Mouse (Mus musculus) thymus, postnatal 36 days (tissue): ENCODE measurements around the gene Trex2.

ENCODE experiments used
- DNase-seq, 2 experiments: peaks; one replicate each; pipeline ENCODE4 v3.0.0; 2022; ENCODE audit warnings: mixed read lengths in 2 of 2

The Trex2 gene

DNA sequence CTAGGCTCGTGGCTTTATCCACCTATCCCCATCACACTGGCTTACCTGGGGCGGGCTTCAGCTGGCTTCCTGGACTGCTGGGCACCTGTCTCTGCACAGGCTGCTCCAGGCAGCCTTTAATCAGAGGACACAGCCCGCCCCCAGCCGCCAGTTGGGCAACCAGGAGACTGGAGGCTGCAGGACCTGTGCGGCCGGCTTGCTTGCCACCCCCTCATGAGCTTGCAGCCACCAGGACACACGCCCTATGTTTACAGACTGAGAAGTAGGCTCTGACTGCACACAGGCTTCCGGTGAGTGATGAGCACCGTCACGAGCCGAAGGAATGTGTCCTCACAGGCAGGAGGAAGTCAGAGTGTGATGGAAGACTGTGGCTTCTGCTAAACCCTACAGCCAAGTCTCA is at the start of gene Trex2:
Gene Trex2 (minus strand): TSS at position 93 of the 400 bp plus-strand sequence.
- DNase-seq, result no peak

DNA sequence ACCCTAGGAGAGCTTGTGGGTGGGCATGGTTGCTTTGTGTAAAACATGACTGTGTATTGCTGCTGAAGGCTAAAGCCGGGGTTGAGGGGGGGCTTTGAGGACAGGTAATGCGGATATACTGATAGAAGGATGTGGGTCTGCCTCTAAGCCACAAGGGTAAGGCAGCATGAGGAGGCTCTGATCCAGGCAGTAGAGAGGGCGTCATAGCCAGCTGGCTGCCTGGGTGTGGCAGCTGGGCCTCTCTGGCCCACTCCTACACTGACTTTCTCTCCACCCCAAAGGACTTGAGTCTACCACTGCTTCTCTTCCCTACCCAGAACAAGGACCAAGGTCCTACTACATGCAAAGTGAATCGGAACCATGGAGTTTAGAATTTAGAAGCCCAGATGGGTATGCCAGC is 49.7 kb upstream of the Trex2 start:
- no peak for DNase-seq

GRCm38 (mm10) chrX:73484076-73484475 is 48.9 kb upstream of the Trex2 start:
- DNase-seq, result no peak

GRCm38 (mm10) chrX:73483484-73483810 is 48.3 kb upstream of the Trex2 start, which contains the start of gene Bgn:
TSS of gene Bgn (plus strand) at chrX:73483602.
- no peak for DNase-seq

- no peak for DNase-seq
These were observed 47.7 kb upstream of the Trex2 start for GRCm38 (mm10) chrX:73482643-73483483.

DNA sequence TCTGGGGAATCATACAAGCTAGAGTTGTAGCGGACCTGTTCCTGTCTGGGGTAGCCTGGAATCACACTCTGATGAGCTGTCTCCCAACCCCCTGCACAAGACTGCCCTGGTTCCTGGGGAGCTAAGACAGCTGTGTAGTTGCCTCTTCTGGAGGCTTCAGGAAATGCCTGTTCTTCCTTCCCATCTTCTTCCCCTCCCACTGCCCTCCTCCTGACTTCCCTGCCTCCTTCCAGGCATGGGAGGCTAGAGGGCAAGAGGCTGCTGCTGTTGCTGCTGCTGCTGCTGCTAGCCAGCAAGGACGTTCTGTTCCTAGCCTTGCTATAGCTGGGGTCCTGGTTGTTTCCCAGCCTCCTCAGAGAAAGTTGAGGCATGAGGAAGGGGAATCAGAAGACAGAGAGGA is 45.2 kb upstream of the Trex2 start:
- no peak for DNase-seq

GRCm38 (mm10) chrX:73479656-73480055 is 44.5 kb upstream of the Trex2 start:
- DNase-seq, result no peak

GRCm38 (mm10) chrX:73477500-73477899 is 42.4 kb upstream of the Trex2 start:
- DNase-seq, result no peak

GRCm38 (mm10) chrX:73476621-73477020 is 41.5 kb upstream of the Trex2 start:
- no peak for DNase-seq

GRCm38 (mm10) chrX:73475658-73476256 is 40.6 kb upstream of the Trex2 start:
- no peak for DNase-seq

- no peak for DNase-seq
These were observed 39.4 kb upstream of the Trex2 start for GRCm38 (mm10) chrX:73474340-73475165.

- no peak for DNase-seq
These were observed 36.6 kb upstream of the Trex2 start for GRCm38 (mm10) chrX:73471764-73472163.

GRCm38 (mm10) chrX:73468752-73469151 is 33.6 kb upstream of the Trex2 start:
- DNase-seq, result no peak

DNA sequence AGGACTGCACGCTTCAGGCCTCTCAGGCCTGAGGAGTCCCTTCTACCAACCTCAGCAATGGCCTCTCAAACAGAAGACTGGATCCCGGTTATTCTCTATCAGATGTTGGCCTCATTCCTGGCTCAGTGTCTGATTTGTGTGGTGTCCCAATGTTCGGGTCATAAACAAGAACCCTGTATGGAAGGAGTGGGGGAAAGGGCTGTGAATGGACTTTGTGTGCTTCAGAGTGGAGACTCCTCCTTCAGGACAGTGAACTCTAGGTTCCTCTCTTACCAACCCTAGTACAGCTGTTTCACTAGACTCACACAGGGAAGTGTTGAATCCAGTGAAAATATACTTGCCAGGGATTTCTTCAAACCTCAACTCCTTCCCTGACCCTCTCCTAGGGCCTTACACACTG is 33.2 kb upstream of the Trex2 start:
- DNase-seq, result no peak

- DNase-seq, result no peak
These were observed 32.5 kb upstream of the Trex2 start for GRCm38 (mm10) chrX:73467446-73468241.

DNA sequence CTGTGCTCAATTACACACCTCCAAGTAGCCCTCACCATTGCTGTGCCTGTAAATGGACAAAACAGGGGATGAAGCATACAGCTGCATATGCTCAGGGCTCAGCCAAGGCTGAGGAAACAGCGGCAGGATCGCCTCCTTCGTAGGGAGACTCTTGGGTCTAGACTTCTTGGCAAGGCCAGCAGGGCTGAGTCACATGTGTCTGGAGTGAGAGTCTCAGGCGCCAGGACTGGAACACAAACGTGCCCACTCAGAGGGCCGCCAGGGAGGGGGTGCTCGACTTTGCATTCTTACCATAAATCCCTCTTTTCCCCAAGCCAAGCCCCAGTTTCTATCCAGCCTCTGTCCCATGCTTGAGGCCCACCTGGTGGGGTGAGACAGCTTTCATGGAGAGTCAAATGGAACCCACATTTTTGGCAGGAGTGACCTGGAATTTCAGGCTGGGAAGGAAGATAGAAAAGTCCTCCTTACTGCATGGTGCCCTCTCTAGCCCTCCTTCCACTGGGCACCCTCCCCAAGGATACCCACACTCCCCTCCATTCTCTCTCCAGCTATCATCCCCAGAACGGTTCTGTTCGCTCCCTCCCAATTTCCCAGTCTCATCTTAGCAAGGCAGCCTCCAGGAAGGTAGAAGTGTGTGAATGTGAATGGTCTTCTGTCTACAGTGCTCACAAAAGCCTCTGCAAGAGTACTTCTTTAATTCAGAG is 30.5 kb upstream of the Trex2 start:
- DNase-seq, result no peak

- DNase-seq, result no peak
These were observed 25.6 kb upstream of the Trex2 start for GRCm38 (mm10) chrX:73460792-73461191.

DNA sequence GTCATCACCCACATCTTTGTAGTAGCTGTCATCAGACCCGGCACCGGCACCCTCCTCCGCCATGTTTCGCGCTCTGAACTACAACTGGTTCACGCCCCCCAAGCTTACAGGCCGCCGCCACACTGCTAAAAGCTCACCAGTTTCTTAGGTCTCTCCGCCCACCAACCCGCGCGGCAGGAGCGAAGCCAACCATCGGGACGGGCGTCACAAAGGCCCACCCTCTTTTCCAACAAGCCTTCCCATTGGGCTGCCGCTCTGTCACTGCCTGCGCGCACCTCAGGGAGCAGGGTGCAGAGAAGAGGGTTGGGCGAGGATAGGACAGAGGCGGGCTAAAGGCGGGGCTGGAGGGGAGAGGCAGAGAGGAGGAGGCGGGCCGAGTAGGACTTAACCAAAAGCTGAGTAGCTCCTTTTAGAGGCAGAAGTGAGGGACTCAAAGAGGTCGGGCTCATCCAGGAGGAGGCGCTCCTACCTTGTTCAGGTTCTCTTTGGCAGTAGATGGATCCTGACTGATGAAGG is 23.8 kb upstream of the Trex2 start, which contains the start of gene Haus7:
Gene Haus7 (minus strand): TSS at position 168 of the 516 bp plus-strand sequence.
- peak; percentile 85 to 95 for DNase-seq

DNA sequence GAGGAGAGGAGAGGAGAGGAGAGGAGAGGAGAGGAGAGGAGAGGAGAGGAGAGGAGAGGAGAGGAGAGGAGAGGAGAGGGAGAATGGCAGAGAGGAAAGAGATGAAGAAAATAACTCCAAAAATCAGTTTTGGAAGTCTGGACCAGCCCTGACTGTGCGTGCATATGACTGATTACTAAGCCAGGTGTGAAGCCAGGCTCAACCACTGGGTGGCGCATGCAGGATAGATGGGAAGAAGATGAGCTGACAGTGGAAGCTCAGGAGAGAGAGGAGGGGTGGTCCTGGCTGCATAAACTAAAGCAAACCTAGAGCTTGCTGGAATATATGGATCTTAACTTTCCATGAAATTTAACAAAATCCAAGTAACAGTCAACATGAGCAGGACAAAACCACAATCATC is 16.8 kb upstream of the Trex2 start:
- DNase-seq, result peak; percentile 61 to 64

- no peak for DNase-seq
These were observed 6.3 kb upstream of the Trex2 start for GRCm38 (mm10) chrX:73441428-73441827.

GRCm38 (mm10) chrX:73432850-73433249 is 2.3 kb downstream of the Trex2 start:
- no peak for DNase-seq

DNA sequence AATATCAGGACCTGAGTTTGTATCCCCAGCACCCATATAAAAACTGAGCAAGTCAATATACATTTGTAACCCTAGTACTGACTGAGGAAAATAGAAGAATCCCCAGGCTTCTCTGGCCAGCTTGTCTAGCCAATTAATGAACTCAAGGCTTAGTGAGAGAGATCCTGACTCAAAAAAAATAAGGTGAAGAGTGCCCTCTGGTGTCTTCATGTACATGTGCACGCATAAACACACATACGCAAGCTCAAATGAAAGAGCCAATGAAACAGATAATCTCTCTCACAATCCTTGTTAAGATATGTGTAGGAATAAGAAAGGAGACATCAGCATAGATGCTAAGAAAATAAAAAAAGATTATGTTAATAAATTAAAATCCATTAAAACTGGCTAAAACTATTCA is 5.1 kb downstream of the Trex2 start:
- no peak for DNase-seq
